In the genomic region with DNA sequence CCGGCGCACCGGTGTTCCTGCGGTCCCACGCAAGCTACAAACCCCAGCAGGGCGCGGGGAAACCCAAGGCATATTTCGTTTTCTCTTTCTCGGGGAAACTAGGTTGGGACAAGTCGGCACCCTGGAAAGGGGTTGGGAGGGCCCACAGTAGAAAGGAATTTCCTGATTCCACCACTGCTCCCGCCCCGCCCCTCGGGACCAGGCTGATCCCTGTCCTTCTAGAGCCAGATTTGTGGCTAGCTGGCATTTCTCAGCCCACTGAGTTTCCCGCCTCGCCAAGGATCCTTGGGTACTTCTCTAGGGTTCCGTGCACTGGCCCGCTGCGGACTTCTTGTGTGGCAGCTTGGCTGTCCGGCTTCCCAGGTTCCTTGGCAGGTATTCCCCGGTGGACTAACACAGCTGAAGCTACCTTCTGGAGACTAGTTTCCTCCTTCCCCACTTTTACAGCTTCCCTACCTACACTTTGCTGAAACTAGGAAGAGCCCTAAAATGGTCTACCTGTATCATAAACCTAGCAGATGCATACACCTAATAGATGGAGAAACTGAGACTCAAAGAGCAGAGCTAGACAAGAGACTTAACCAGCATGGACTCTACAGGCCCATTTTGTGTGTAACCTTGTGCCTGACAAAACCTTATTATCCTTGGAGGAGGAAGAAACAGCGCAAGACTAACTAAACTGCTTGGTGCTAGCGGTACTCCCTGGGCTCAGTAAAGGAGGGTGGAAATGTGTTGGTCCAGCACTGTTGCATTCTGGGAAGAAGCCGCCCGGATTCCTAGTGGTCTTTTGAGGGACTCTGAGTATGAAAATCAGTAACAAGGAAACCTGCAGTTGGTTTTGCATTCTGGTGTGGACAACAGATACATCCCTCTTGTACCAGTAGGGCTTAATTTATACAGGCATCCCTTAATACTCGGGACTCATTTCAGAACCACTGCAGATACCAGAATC, we compare ENCODE assay signal across 8 mouse cellular contexts. TPM values are rescaled to one million over a fixed set of nuclear protein-coding genes. Genes with fewer than 3 reads are reported as not detected.
A peak's percentile ranks its signal among the peaks of the same experiment; 100 is the strongest.
DNase-seq lines count a peak whose midpoint lies in the region; ATAC-seq lines count a peak whose summit lies in the region.

No protein-coding gene starts in this region.

- 13% methylated on average over 25 of the region's 25 CpGs for WGBS in limb, embryonic 13.5 days
- WGBS in midbrain, embryonic 15.5 days, result 11% methylated on average over 25 of the region's 25 CpGs

- H3K4me1 ChIP-seq in erythroblast, embryonic 14.5 days (ENCODE audit: control insufficient read depth), result peaks cover 3% of the 10 kb centered on the region
- peaks cover 35% of the 10 kb centered on the region for H3K4me1 ChIP-seq in limb, embryonic 13.5 days
- peaks cover 22% of the 10 kb centered on the region for H3K4me1 ChIP-seq in midbrain, embryonic 15.5 days

- H3K27me3 ChIP-seq in erythroblast, embryonic 14.5 days (ENCODE audit: control insufficient read depth), result peaks cover 60% of the 10 kb centered on the region
- H3K27me3 ChIP-seq in limb, embryonic 13.5 days, result no peaks in the 10 kb centered on the region
- no peaks in the 10 kb centered on the region for H3K27me3 ChIP-seq in midbrain, embryonic 15.5 days (replicated peaks)

- no peaks in the 10 kb centered on the region for H3K36me3 ChIP-seq in erythroblast, embryonic 14.5 days (ENCODE audit: control insufficient read depth)
- 0 out of 2 replicates have a peak, but pooled peaks cover 5% of the 10 kb centered on the region for H3K36me3 ChIP-seq in limb, embryonic 13.5 days
- no peaks in the 10 kb centered on the region for H3K36me3 ChIP-seq in midbrain, embryonic 15.5 days (replicated peaks)

- no peak for ATAC-seq in erythroblast, adult 5-6 weeks (replicated peaks; ENCODE audit: low FRiP score, poor library complexity, severe bottlenecking)
- peak; percentile 12 for ATAC-seq in limb, embryonic 13.5 days (ENCODE audit: low FRiP score, low read depth)
- ATAC-seq in midbrain, embryonic 15.5 days (replicated peaks), result peak; percentile 22; the same call in 1 of the 2 replicates
- ATAC-seq in erythroid progenitor cell, adult 5-6 weeks (replicated peaks; ENCODE audit: low FRiP score, poor library complexity, severe bottlenecking), result no peak

- peak overlapping the region; percentile 86 for H3K9ac ChIP-seq in limb, embryonic 13.5 days
- peak overlapping the region; percentile 69 for H3K9ac ChIP-seq in midbrain, embryonic 15.5 days

- DNase-seq in Muller cell, postnatal 12 days (ENCODE audit: inconsistent ontology term), result peak; percentile 94
- DNase-seq in gastrocnemius, postnatal 14 days, result peak; percentile 32
- no peak for DNase-seq in right cerebral cortex, postnatal 25 days

- intact Hi-C loops in gastrocnemius, postnatal 14 days (cut with DNase I; ENCODE audit: low total_unique reads), result loop anchor here (5.0 kb wide), 1 partner anchor 59 kb away; no protein-coding TSS in a partner anchor

- peak overlapping the region; percentile 46 for H3K4me3 ChIP-seq in erythroblast, embryonic 14.5 days (replicated peaks)
- H3K4me3 ChIP-seq in limb, embryonic 13.5 days, result peak overlapping the region; percentile 77
- H3K4me3 ChIP-seq in midbrain, embryonic 15.5 days, result peak overlapping the region; percentile 82

- H3K9me3 ChIP-seq in erythroblast, embryonic 14.5 days (ENCODE audit: control insufficient read depth, low read length), result no peaks in the 10 kb centered on the region
- H3K9me3 ChIP-seq in limb, embryonic 13.5 days, result no peaks in the 10 kb centered on the region
- H3K9me3 ChIP-seq in midbrain, embryonic 15.5 days, result no peaks in the 10 kb centered on the region

- H3K4me2 ChIP-seq in limb, embryonic 13.5 days (replicated peaks), result peak overlapping the region; percentile 87
- H3K4me2 ChIP-seq in midbrain, embryonic 15.5 days, result peak overlapping the region; percentile 89

- H3K27ac ChIP-seq in limb, embryonic 13.5 days, result peak overlapping the region; percentile 98
- peak overlapping the region; percentile 83 for H3K27ac ChIP-seq in midbrain, embryonic 15.5 days

RNA-seq across cellular contexts. Expression of a gene that starts 0.8 kb away (rescaled TPM):
- 0.54 and 1.2 TPM in 2 replicates for polyA plus RNA-seq in erythroblast, embryonic 14.5 days (2012)
- 13.4 and 17.6 TPM in 2 replicates for total RNA-seq in erythroblast, adult 5-6 weeks (2015; ENCODE audit: low replicate concordance)
- 15.5 and 20.8 TPM in 2 replicates for total RNA-seq in erythroblast, adult 5-6 weeks (2017; ENCODE audit: low replicate concordance)
- 10 to 100 TPM; 18.3 to 22.5 TPM for total RNA-seq in gastrocnemius, postnatal 14 days (2021)
- 31.7 and 35.2 TPM in 2 replicates for polyA plus RNA-seq in limb, embryonic 13.5 days (2015; fragmentation: Nextera tagmentation; extraction: Ambion mirVana)
- polyA plus RNA-seq in midbrain, embryonic 15.5 days (2015; fragmentation: Nextera tagmentation; extraction: Ambion mirVana), result 6.9 and 7.7 TPM in 2 replicates
- total RNA-seq in erythroid progenitor cell, adult 5-6 weeks (2015; ENCODE audit: low replicate concordance), result 16.2 and 21.4 TPM in 2 replicates
- total RNA-seq in erythroid progenitor cell, adult 5-6 weeks (2017; ENCODE audit: low replicate concordance), result 10.8 and 13.0 TPM in 2 replicates

Comparison
In these comparisons a context has a peak if more than half of its experiments do, and no peak if none do; other contexts are left out.
1. ATAC-seq: peak in limb, embryonic 13.5 days (single experiment) and midbrain, embryonic 15.5 days (single experiment); none in erythroblast, adult 5-6 weeks (single experiment) and erythroid progenitor cell, adult 5-6 weeks (single experiment).
2. Peak in every context shown above with its lines, with median percentiles within 50 percentile points of each other: H3K4me3 ChIP-seq.